Mouse (Mus musculus): ENCODE measurements around the gene C1ql4.

DNA sequence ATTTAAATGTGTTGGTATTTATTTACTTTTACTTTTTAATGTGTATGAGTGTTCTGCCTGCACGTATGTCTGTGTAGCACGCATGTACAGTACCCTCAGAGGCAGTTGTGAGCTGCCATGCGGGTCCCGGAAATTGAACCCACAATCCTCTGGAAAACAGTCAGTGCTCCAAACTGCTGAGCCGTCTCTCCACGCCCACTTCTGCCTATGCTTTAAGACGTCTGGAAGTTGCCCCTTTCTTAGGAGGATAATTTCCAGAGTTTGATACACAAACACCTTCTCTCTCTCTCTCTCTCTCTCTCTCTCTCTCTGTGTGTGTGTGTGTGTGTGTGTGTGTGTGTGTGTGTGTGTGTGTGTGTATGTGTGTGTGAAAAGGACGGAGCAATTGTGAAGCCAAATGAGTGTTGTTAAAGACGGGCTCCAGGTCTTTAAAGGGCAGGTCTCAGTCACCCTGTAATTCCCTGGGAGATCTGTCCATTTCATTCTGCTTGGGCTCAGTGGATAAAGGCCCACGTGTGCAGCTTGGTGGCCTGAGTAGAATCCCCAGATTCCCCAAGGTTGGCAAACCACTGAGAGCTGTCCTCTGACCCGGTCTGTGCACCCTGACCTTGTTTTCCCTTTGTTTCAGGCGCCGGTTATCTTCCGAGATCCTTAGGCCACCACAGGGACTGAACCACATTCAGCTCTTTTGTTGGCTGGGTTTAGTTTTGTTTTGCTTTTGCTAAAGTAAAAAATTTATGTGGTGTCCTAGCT lies 26.9 kb upstream of the C1ql4 start:
- TF ChIP-seq EP300 (IDR thresholded peaks at IDR 0.05; ENCODE audit: insufficient read depth, low read depth, low read length) (no peak), CTCF (IDR thresholded peaks at IDR 0.05) (no peak)

All from heart, adult 2 months (tissue).